Mouse (Mus musculus) liver, embryonic 11.5 days (tissue): ENCODE data around the gene Med20. TPM values are rescaled to one million over a fixed set of nuclear protein-coding genes. Genes with fewer than 3 reads are reported as not detected.

Source experiments
- ATAC-seq: fragments of 200-750 bp; cut with Nextera tagmentation; replicated peaks from 2 replicates; pipeline ENCODE4 v1.8.0; 2017; ENCODE audit warnings: moderate number of reproducible peaks, mild to moderate bottlenecking, moderate TSS enrichment, moderate library complexity; ENCODE audit not compliant: low FRiP score
- DNase-seq: peaks from one replicate; pipeline ENCODE4 v3.0.0-alpha.2; 2017; ENCODE audit warnings: low spot score
- H3K27ac ChIP-seq: fragments of 300-500 bp; sonication (generic); 2 replicates; pipeline ENCODE4 v1.5.1; 2014; ENCODE audit warnings: mild to moderate bottlenecking, low read depth, low read length, control low read depth
- H3K27me3 ChIP-seq: fragments of 300-500 bp; sonication (generic); replicated peaks from 2 replicates; pipeline ENCODE4 v1.6.1; 2014; ENCODE audit warnings: low read length, mixed read lengths; ENCODE audit not compliant: control insufficient read depth, insufficient read depth
- H3K36me3 ChIP-seq: fragments of 300-500 bp; sonication (generic); 2 replicates; pipeline ENCODE4 v1.6.1; 2014; ENCODE audit warnings: mild to moderate bottlenecking, low read length, moderate library complexity, mixed read lengths; ENCODE audit not compliant: control insufficient read depth, insufficient read depth
- H3K4me1 ChIP-seq: fragments of 300-500 bp; sonication (generic); replicated peaks from 2 replicates; pipeline ENCODE4 v1.6.1; 2014; ENCODE audit warnings: low read length, mixed read lengths; ENCODE audit not compliant: control insufficient read depth, insufficient read depth
- H3K4me2 ChIP-seq: fragments of 300-500 bp; sonication (generic); 2 replicates; pipeline ENCODE4 v1.6.1; 2014; ENCODE audit warnings: mild to moderate bottlenecking, control low read depth, moderate library complexity
- H3K4me3 ChIP-seq: fragments of 300-500 bp; sonication (generic); 2 replicates; pipeline ENCODE4 v1.5.1; 2014; ENCODE audit warnings: low read depth, low read length, control low read depth
- H3K9ac ChIP-seq: fragments of 300-500 bp; sonication (generic); 2 replicates; pipeline ENCODE4 v1.6.1; 2014; ENCODE audit warnings: low read depth, low read length, control low read depth
- H3K9me3 ChIP-seq: fragments of 300-500 bp; sonication (generic); 2 replicates; pipeline ENCODE4 v1.6.1; 2016; ENCODE audit warnings: low read length, inconsistent platforms, mixed read lengths; ENCODE audit not compliant: control insufficient read depth
- WGBS: fragments of 180-500 bp; shearing (Covaris S2); extraction: QIAGEN DNeasy Blood & Tissue Kit; methylation state at CpG from one replicate; pipeline ENCODE4 v1.1.7; 2014; 5-methylcytosine and 5-hydroxymethylcytosine counted together
- polyA plus RNA-seq: library from polyadenylated mRNA; unstranded; fragments of >200 nt; fragmentation: Nextera tagmentation; extraction: Ambion mirVana; gene quantifications from 2 replicates; pipeline ENCODE4 v1.2.1, GENCODE M21; 2014

Gene Med20
- polyA plus RNA-seq, 1 experiment from 2014 or later: 48.9 TPM

- Histone ChIP-seq H3K27me3 (no peaks in the 10 kb centered on the region), H3K4me1 (peaks cover 10% of the 10 kb centered on the region), H3K9ac (no peak overlapping the region), H3K27ac (no peak overlapping the region), H3K36me3 (no peaks in the 10 kb centered on the region), H3K4me2 (no peak overlapping the region), H3K9me3 (no peaks in the 10 kb centered on the region), H3K4me3 (no peak overlapping the region)
- ATAC-seq (no peak), DNase-seq (no peak)
These were observed 38.9 kb upstream of the Med20 start for GRCm38 (mm10) chr17:47572436-47572835.

- H3K4me3 ChIP-seq: no peak overlapping the region
- H3K27ac ChIP-seq: no peak overlapping the region
- no peaks in the 10 kb centered on the region for H3K36me3 ChIP-seq
- no peaks in the 10 kb centered on the region for H3K9me3 ChIP-seq
- no peak overlapping the region for H3K4me2 ChIP-seq
- no peaks in the 10 kb centered on the region for H3K27me3 ChIP-seq
- no peak for ATAC-seq
- no peak overlapping the region for H3K9ac ChIP-seq
- 70% methylated on average over 8 of the region's 8 CpGs for WGBS
- no peak for DNase-seq
- peaks cover 11% of the 10 kb centered on the region for H3K4me1 ChIP-seq
These were observed 37.4 kb upstream of the Med20 start for GRCm38 (mm10) chr17:47574028-47574427.

GRCm38 (mm10) chr17:47574830-47575229 lies 36.6 kb upstream of the Med20 start:
- no peaks in the 10 kb centered on the region for H3K36me3 ChIP-seq
- DNase-seq (no peak), ATAC-seq (no peak)
- H3K27me3 ChIP-seq: no peaks in the 10 kb centered on the region
- H3K4me3 ChIP-seq: no peak overlapping the region
- WGBS: 61% methylated on average over 11 of the region's 11 CpGs
- peaks cover 7% of the 10 kb centered on the region for H3K4me1 ChIP-seq
- H3K9ac ChIP-seq: no peak overlapping the region
- no peaks in the 10 kb centered on the region for H3K9me3 ChIP-seq
- H3K4me2 ChIP-seq: no peak overlapping the region
- no peak overlapping the region for H3K27ac ChIP-seq

GRCm38 (mm10) chr17:47578655-47579054 lies 32.7 kb upstream of the Med20 start:
- Histone ChIP-seq H3K9ac (no peak overlapping the region), H3K36me3 (no peaks in the 10 kb centered on the region), H3K27ac (no peak overlapping the region), H3K4me1 (peaks cover 7% of the 10 kb centered on the region), H3K4me3 (no peak overlapping the region), H3K9me3 (no peaks in the 10 kb centered on the region), H3K4me2 (no peak overlapping the region), H3K27me3 (no peaks in the 10 kb centered on the region)
- ATAC-seq (peak; percentile 85), DNase-seq (no peak)
- 62% methylated on average over 6 of the region's 6 CpGs for WGBS

GRCm38 (mm10) chr17:47580962-47581361 lies 30.4 kb upstream of the Med20 start:
- H3K9me3 ChIP-seq: no peaks in the 10 kb centered on the region
- DNase-seq: no peak
- H3K9ac ChIP-seq: no peak overlapping the region
- H3K27ac ChIP-seq: no peak overlapping the region
- H3K27me3 ChIP-seq: no peaks in the 10 kb centered on the region
- peaks cover 7% of the 10 kb centered on the region for H3K4me1 ChIP-seq
- WGBS: 82% methylated on average over 4 of the region's 4 CpGs
- H3K4me2 ChIP-seq: no peak overlapping the region
- no peak for ATAC-seq
- no peaks in the 10 kb centered on the region for H3K36me3 ChIP-seq
- H3K4me3 ChIP-seq: no peak overlapping the region

GRCm38 (mm10) chr17:47588517-47588916 lies 22.9 kb upstream of the Med20 start:
- H3K36me3 ChIP-seq: no peaks in the 10 kb centered on the region
- no peak overlapping the region for H3K4me3 ChIP-seq
- no peak for ATAC-seq
- no peaks in the 10 kb centered on the region for H3K27me3 ChIP-seq
- no peak overlapping the region for H3K9ac ChIP-seq
- H3K9me3 ChIP-seq: no peaks in the 10 kb centered on the region
- WGBS: 79% methylated on average over 8 of the region's 8 CpGs
- H3K4me1 ChIP-seq: peaks cover 21% of the 10 kb centered on the region
- H3K4me2 ChIP-seq: no peak overlapping the region
- H3K27ac ChIP-seq: no peak overlapping the region
- DNase-seq: no peak

- Histone ChIP-seq H3K36me3 (no peaks in the 10 kb centered on the region), H3K9ac (no peak overlapping the region), H3K4me2 (0 out of 2 replicates have a peak overlapping the region, but pooled peaks have one; percentile 3), H3K27me3 (no peaks in the 10 kb centered on the region), H3K4me3 (no peak overlapping the region), H3K9me3 (no peaks in the 10 kb centered on the region), H3K4me1 (peaks cover 25% of the 10 kb centered on the region), H3K27ac (0 out of 2 replicates have a peak overlapping the region, but pooled peaks have one; percentile 21)
- WGBS: 37% methylated on average over 3 of the region's 3 CpGs
- ATAC-seq (no peak), DNase-seq (no peak)
These were observed 20.3 kb upstream of the Med20 start for GRCm38 (mm10) chr17:47591073-47591472.

GRCm38 (mm10) chr17:47593215-47593853 lies 18.0 kb upstream of the Med20 start:
- Histone ChIP-seq H3K27ac (peak overlapping the region; percentile 99), H3K4me2 (peak overlapping the region; percentile 95), H3K27me3 (no peaks in the 10 kb centered on the region), H3K36me3 (peaks cover 15% of the 10 kb centered on the region), H3K9ac (peak overlapping the region; percentile 96), H3K9me3 (no peaks in the 10 kb centered on the region), H3K4me3 (peak overlapping the region; percentile 87), H3K4me1 (peaks cover 46% of the 10 kb centered on the region)
- WGBS: 2% methylated on average over 58 of the region's 63 CpGs
- ATAC-seq: peak; percentile 77
- DNase-seq: peak; percentile 92

- WGBS: 0% methylated on average over 13 of the region's 13 CpGs
- H3K9me3 ChIP-seq: no peaks in the 10 kb centered on the region
- peak overlapping the region; percentile 87 for H3K4me3 ChIP-seq
- no peaks in the 10 kb centered on the region for H3K27me3 ChIP-seq
- peak overlapping the region; percentile 96 for H3K9ac ChIP-seq
- DNase-seq: no peak
- peaks cover 51% of the 10 kb centered on the region for H3K4me1 ChIP-seq
- no peak for ATAC-seq
- H3K36me3 ChIP-seq: peaks cover 20% of the 10 kb centered on the region
- H3K27ac ChIP-seq: peak overlapping the region; percentile 99
- peak overlapping the region; percentile 95 for H3K4me2 ChIP-seq
These were observed 17.6 kb upstream of the Med20 start for GRCm38 (mm10) chr17:47593854-47594182.
